Mouse (Mus musculus): ENCODE data around the gene Rps5.

GRCm38 (mm10) chr7:12921705-12922465 is at the start of gene Rps5:
- peak; percentile 95 for TF ChIP-seq CTCF (IDR thresholded peaks at IDR 0.05; ENCODE audit: low read depth)
- TF ChIP-seq EP300 (IDR thresholded peaks at IDR 0.05; ENCODE audit: low read depth), result 0 out of 2 replicates have a peak, but pooled peaks have one; percentile 6

Measured in liver, embryonic 14.5 days (tissue).